ENCODE assay signal across 16 mouse cellular contexts in the genomic region with DNA sequence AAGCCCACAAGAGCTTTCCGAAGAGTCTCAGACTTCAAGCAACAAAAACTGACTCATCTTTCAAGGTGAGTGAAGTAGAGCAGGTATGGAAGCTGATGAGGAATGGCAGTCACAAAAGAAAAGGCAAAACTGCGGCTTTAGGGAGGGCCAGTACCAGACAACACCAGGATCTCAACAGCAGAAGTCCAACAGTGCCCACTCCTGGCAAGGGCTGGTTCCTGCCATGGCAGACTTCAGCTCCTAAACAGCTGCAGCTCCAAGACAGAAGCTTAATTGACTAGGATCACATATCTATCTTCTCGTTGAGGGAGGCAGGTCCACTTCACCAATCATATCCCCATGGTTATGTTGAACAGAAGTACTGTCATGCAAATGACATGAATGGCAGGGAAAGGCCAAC. TPM values are rescaled to one million over a fixed set of nuclear protein-coding genes. Genes with fewer than 3 reads are reported as not detected.
A peak's percentile ranks its signal among the peaks of the same experiment; 100 is the strongest.
DNase-seq lines count a peak whose midpoint lies in the region; ATAC-seq and TF ChIP-seq lines count a peak whose summit lies in the region.
"Had no signal": no experiment of that assay in that cellular context is flagged by ENCODE, and none has a peak within 500 bp of the region (broad histone marks: within the 10 kb centered on the region; RNA-seq: fewer than 3 reads in every experiment).

No protein-coding gene starts in this region.

- no peak overlapping the region for H3K27ac ChIP-seq in hindbrain, postnatal 0 days
- no peak overlapping the region for H3K27ac ChIP-seq in hindbrain, embryonic 13.5 days
- H3K27ac ChIP-seq in lung, embryonic 14.5 days (ENCODE audit: low read depth) = no peak overlapping the region
- H3K27ac ChIP-seq: hindbrain, embryonic 12.5 days had no signal

- CTCF ChIA-PET in Patski (lab: Charles Lee) = interaction anchor here (1.1 to 1.3 kb wide), 2 partner anchors 17 to 23 kb away, joined by 3 to 5 read pairs; no protein-coding TSS in a partner anchor

- TF ChIP-seq CTCF in hindbrain, postnatal 0 days (IDR thresholded peaks at IDR 0.05; ENCODE audit: low read depth) = peak; percentile 63
- TF ChIP-seq CTCF in lung, embryonic 14.5 days (IDR thresholded peaks at IDR 0.05; ENCODE audit: low read depth) = peak; percentile 36
- TF ChIP-seq CTCF in Patski (IDR thresholded peaks at IDR 0.05) = peak; percentile 39

- no peak for ATAC-seq in hindbrain, postnatal 0 days
- no peak for ATAC-seq in hindbrain, embryonic 13.5 days (ENCODE audit: low FRiP score)
- ATAC-seq in lung, embryonic 14.5 days (ENCODE audit: insufficient read depth) = no peak
- ATAC-seq in Patski = no peak

- POLR2A ChIA-PET in Patski (lab: Charles Lee) = no interaction called here

- H3K4me2 ChIP-seq in hindbrain, postnatal 0 days (ENCODE audit: low read depth, low read length) = no peak overlapping the region
- no peak overlapping the region for H3K4me2 ChIP-seq in hindbrain, embryonic 13.5 days
- H3K4me2 ChIP-seq in lung, embryonic 14.5 days = no peak overlapping the region
- H3K4me2 ChIP-seq: heart, embryonic 11.5 days; hindbrain, embryonic 12.5 days had no signal

- H3K9ac ChIP-seq in hindbrain, postnatal 0 days (replicated peaks; ENCODE audit: low read length) = no peak overlapping the region
- H3K9ac ChIP-seq in hindbrain, embryonic 13.5 days = no peak overlapping the region
- no peak overlapping the region for H3K9ac ChIP-seq in lung, embryonic 14.5 days
- H3K9ac ChIP-seq: hindbrain, embryonic 12.5 days had no signal

- peak; percentile 28 for DNase-seq in hindbrain, postnatal 0 days (ENCODE audit: low spot score)
- DNase-seq in lung, embryonic 14.5 days = peak; percentile 7
- DNase-seq in lung, postnatal 25 days (ENCODE audit: low spot score) = no peak
- no peak for DNase-seq in Patski (ENCODE audit: low read depth, low spot score)
- DNase-seq in lung, postnatal 4 days = peak; percentile 15 to 25
- DNase-seq in urinary bladder, postnatal 14 days (ENCODE audit: low spot score) = no peak
- DNase-seq: spleen, adult 18-20 months; thymus, adult 2 months had no signal

- H3K9me3 ChIP-seq in hindbrain, postnatal 0 days (ENCODE audit: low read length) = no peaks in the 10 kb centered on the region
- H3K9me3 ChIP-seq in hindbrain, embryonic 13.5 days = no peaks in the 10 kb centered on the region
- H3K9me3 ChIP-seq in lung, embryonic 14.5 days (ENCODE audit: low read depth, low read length) = no peaks in the 10 kb centered on the region
- H3K9me3 ChIP-seq: hindbrain, embryonic 12.5 days had no signal

- H3K36me3 ChIP-seq in hindbrain, postnatal 0 days (ENCODE audit: insufficient read depth, low read length) = no peaks in the 10 kb centered on the region
- no peaks in the 10 kb centered on the region for H3K36me3 ChIP-seq in hindbrain, embryonic 13.5 days
- no peaks in the 10 kb centered on the region for H3K36me3 ChIP-seq in lung, embryonic 14.5 days (ENCODE audit: insufficient read depth)
- H3K36me3 ChIP-seq: hindbrain, embryonic 12.5 days had no signal

- no peaks in the 10 kb centered on the region for H3K4me1 ChIP-seq in hindbrain, postnatal 0 days (ENCODE audit: insufficient read depth, low read length)
- peaks cover 3% of the 10 kb centered on the region; the same call in 1 of the 2 replicates for H3K4me1 ChIP-seq in hindbrain, embryonic 13.5 days (replicated peaks)
- H3K4me1 ChIP-seq in lung, embryonic 14.5 days (ENCODE audit: insufficient read depth) = no peaks in the 10 kb centered on the region
- H3K4me1 ChIP-seq: hindbrain, embryonic 12.5 days had no signal

- 47% methylated on average over 3 of the region's 3 CpGs for WGBS in hindbrain, postnatal 0 days
- 51% methylated on average over 3 of the region's 3 CpGs for WGBS in hindbrain, embryonic 13.5 days
- 51% methylated on average over 3 of the region's 3 CpGs for WGBS in lung, embryonic 14.5 days

- no peaks in the 10 kb centered on the region for H3K27me3 ChIP-seq in hindbrain, postnatal 0 days (ENCODE audit: insufficient read depth, low read length)
- H3K27me3 ChIP-seq in hindbrain, embryonic 13.5 days = no peaks in the 10 kb centered on the region
- no peaks in the 10 kb centered on the region for H3K27me3 ChIP-seq in lung, embryonic 14.5 days (ENCODE audit: insufficient read depth, low read length)
- H3K27me3 ChIP-seq in Patski = no peaks in the 10 kb centered on the region
- H3K27me3 ChIP-seq: hindbrain, embryonic 12.5 days had no signal

- in situ Hi-C loops in Patski (cut with MboI; ENCODE audit: low pct_unique_long_range_greater_than_20kb) = no loop called here

- no peak overlapping the region for H3K4me3 ChIP-seq in hindbrain, postnatal 0 days (ENCODE audit: low read length)
- H3K4me3 ChIP-seq in hindbrain, embryonic 13.5 days = no peak overlapping the region
- H3K4me3 ChIP-seq in lung, embryonic 14.5 days (ENCODE audit: low read depth, low read length) = no peak overlapping the region
- H3K4me3 ChIP-seq: hindbrain, embryonic 12.5 days had no signal

RNA-seq across cellular contexts. Expression of gene Prlhr, which starts 45.3 kb away (rescaled TPM):
- total RNA-seq in hindbrain, postnatal 0 days (2014; rRNA removed) = 7.3 and 9.7 TPM in 2 replicates
- 0.18 and 0.44 TPM in 2 replicates for polyA plus RNA-seq in hindbrain, postnatal 0 days (2015; fragmentation: Nextera tagmentation; extraction: Ambion mirVana)
- 0.12 and 0.17 TPM in 2 replicates for polyA plus RNA-seq in hindbrain, embryonic 13.5 days (2015; fragmentation: Nextera tagmentation; extraction: Ambion mirVana)
- polyA plus RNA-seq in lung, embryonic 14.5 days (2014; fragmentation: Nextera tagmentation; extraction: Ambion mirVana) = not detected in 2 replicates
- polyA plus RNA-seq in Patski (2021) = not detected
- total RNA-seq: left cerebral cortex, postnatal 25 days; monocyte, adult 5-6 weeks had no signal
- polyA plus RNA-seq: embryonic facial prominence, embryonic 14.5 days; heart, embryonic 11.5 days; hindbrain, embryonic 12.5 days; kidney, embryonic 14.5 days; lung, embryonic 16.5 days had no signal

Comparison
In these comparisons a context has a peak if more than half of its experiments do, and no peak if none do; other contexts are left out.
1. DNase-seq: peak in hindbrain, postnatal 0 days (single experiment), lung, embryonic 14.5 days (single experiment) and lung, postnatal 4 days (2 of 2); none in lung, postnatal 25 days (single experiment), Patski (single experiment) and urinary bladder, postnatal 14 days (single experiment).
2. Peak in every context shown above with its lines, with median percentiles within 50 percentile points of each other: CTCF ChIP-seq.